Mouse (Mus musculus): ENCODE results near the gene 1500011B03Rik.

Gene 1500011B03Rik

GRCm38 (mm10) chr5:114809181-114809756 is 14.0 kb downstream of the 1500011B03Rik start:
- DNase-seq (ENCODE audit: low spot score in 2 of 2), result no peak

GRCm38 (mm10) chr5:114808385-114808784 is 14.9 kb downstream of the 1500011B03Rik start:
- no peak for DNase-seq (ENCODE audit: low spot score in 2 of 2)

- DNase-seq (ENCODE audit: low spot score in 2 of 2), result no peak
These were observed 15.4 kb downstream of the 1500011B03Rik start for GRCm38 (mm10) chr5:114807893-114808292.

- DNase-seq (ENCODE audit: low spot score in 2 of 2), result no peak
These were observed 15.8 kb downstream of the 1500011B03Rik start for GRCm38 (mm10) chr5:114807468-114807867.

- DNase-seq (ENCODE audit: low spot score in 2 of 2), result no peak
These were observed 16.2 kb downstream of the 1500011B03Rik start for GRCm38 (mm10) chr5:114807063-114807462.

- no peak for DNase-seq (ENCODE audit: low spot score in 2 of 2)
These were observed 16.6 kb downstream of the 1500011B03Rik start for GRCm38 (mm10) chr5:114806636-114807035.

- no peak for DNase-seq (ENCODE audit: low spot score in 2 of 2)
These were observed 17.6 kb downstream of the 1500011B03Rik start for GRCm38 (mm10) chr5:114805436-114806350.

GRCm38 (mm10) chr5:114804958-114805357 is 18.3 kb downstream of the 1500011B03Rik start:
- DNase-seq (ENCODE audit: low spot score in 2 of 2), result no peak

GRCm38 (mm10) chr5:114804335-114804734 is 18.9 kb downstream of the 1500011B03Rik start:
- DNase-seq (ENCODE audit: low spot score in 2 of 2), result no peak

- DNase-seq (ENCODE audit: low spot score in 2 of 2), result no peak
These were observed 20.0 kb downstream of the 1500011B03Rik start for GRCm38 (mm10) chr5:114803231-114803630.

- DNase-seq (ENCODE audit: low spot score in 2 of 2), result no peak
These were observed 21.4 kb downstream of the 1500011B03Rik start for GRCm38 (mm10) chr5:114801841-114802240.

GRCm38 (mm10) chr5:114801049-114801448 is 22.2 kb downstream of the 1500011B03Rik start:
- DNase-seq (ENCODE audit: low spot score in 2 of 2), result no peak

GRCm38 (mm10) chr5:114799848-114800247 is 23.4 kb downstream of the 1500011B03Rik start:
- no peak for DNase-seq (ENCODE audit: low spot score in 2 of 2)

- DNase-seq (ENCODE audit: low spot score in 2 of 2), result no peak
These were observed 26.0 kb downstream of the 1500011B03Rik start for GRCm38 (mm10) chr5:114797253-114797652.

GRCm38 (mm10) chr5:114796299-114797012 is 26.8 kb downstream of the 1500011B03Rik start:
- DNase-seq (ENCODE audit: low spot score in 2 of 2), result no peak

GRCm38 (mm10) chr5:114795653-114796052 is 27.6 kb downstream of the 1500011B03Rik start:
- no peak for DNase-seq (ENCODE audit: low spot score in 2 of 2)

- no peak for DNase-seq (ENCODE audit: low spot score in 2 of 2)
These were observed 28.0 kb downstream of the 1500011B03Rik start for GRCm38 (mm10) chr5:114795231-114795630.

- DNase-seq (ENCODE audit: low spot score in 2 of 2), result no peak
These were observed 28.7 kb downstream of the 1500011B03Rik start for GRCm38 (mm10) chr5:114794609-114795008.

- DNase-seq (ENCODE audit: low spot score in 2 of 2), result no peak
These were observed 30.0 kb downstream of the 1500011B03Rik start for GRCm38 (mm10) chr5:114793317-114793716.

GRCm38 (mm10) chr5:114785196-114785595 is 38.1 kb downstream of the 1500011B03Rik start:
- DNase-seq (ENCODE audit: low spot score in 2 of 2), result no peak

- no peak for DNase-seq (ENCODE audit: low spot score in 2 of 2)
These were observed 38.6 kb downstream of the 1500011B03Rik start for GRCm38 (mm10) chr5:114784622-114785165.
